Mouse (Mus musculus) kidney, embryonic 16.5 days (tissue): ENCODE data around the gene Anks6. TPM values are rescaled to one million over a fixed set of nuclear protein-coding genes. Genes with fewer than 3 reads are reported as not detected.

ENCODE experiments used
- ATAC-seq: fragments of 200-750 bp; cut with Nextera tagmentation; 2 replicates; pipeline ENCODE4 v1.8.0; 2017; ENCODE audit warnings: moderate TSS enrichment; ENCODE audit not compliant: low FRiP score, low TSS enrichment
- H3K27ac ChIP-seq: fragments of 300-500 bp; sonication (generic); 2 replicates; pipeline ENCODE4 v1.5.1; 2014; ENCODE audit warnings: low read length
- H3K27me3 ChIP-seq: fragments of 300-500 bp; sonication (generic); 2 replicates; pipeline ENCODE4 v1.6.1; 2014; ENCODE audit warnings: low read length, control low read depth, mixed read lengths; ENCODE audit not compliant: insufficient read depth
- H3K36me3 ChIP-seq: fragments of 300-500 bp; sonication (generic); 2 replicates; pipeline ENCODE4 v1.6.1; 2014; ENCODE audit warnings: low read length, control low read depth, mixed read lengths; ENCODE audit not compliant: insufficient read depth
- H3K4me1 ChIP-seq: fragments of 300-500 bp; sonication (generic); 2 replicates; pipeline ENCODE4 v1.6.1; 2014; ENCODE audit warnings: low read length, control low read depth, mixed read lengths; ENCODE audit not compliant: insufficient read depth
- H3K4me2 ChIP-seq: fragments of 300-500 bp; sonication (generic); replicated peaks from 2 replicates; pipeline ENCODE4 v1.6.1; 2014; ENCODE audit warnings: low read depth, low read length
- H3K4me3 ChIP-seq: fragments of 300-500 bp; sonication (generic); 2 replicates; pipeline ENCODE4 v1.5.1; 2014; ENCODE audit warnings: mild to moderate bottlenecking, low read length
- H3K9ac ChIP-seq: fragments of 300-500 bp; sonication (generic); replicated peaks from 2 replicates; pipeline ENCODE4 v1.6.1; 2014; ENCODE audit warnings: low read length
- H3K9me3 ChIP-seq: fragments of 300-500 bp; sonication (generic); 2 replicates; pipeline ENCODE4 v1.6.1; 2016; ENCODE audit warnings: low read length, control low read depth
- whole genome bisulfite sequencing: fragments of 180-500 bp; shearing (Covaris S2); extraction: QIAGEN DNeasy Blood & Tissue Kit; methylation state at CpG from one replicate; pipeline ENCODE4 v1.1.7; 2014; 5-methylcytosine and 5-hydroxymethylcytosine counted together
- polyA plus RNA-seq: library from polyadenylated mRNA; unstranded; fragments of >200 nt; fragmentation: Nextera tagmentation; extraction: Ambion mirVana; gene quantifications from 2 replicates; pipeline ENCODE4 v1.2.1, GENCODE M21; 2015

The Anks6 gene
- polyA plus RNA-seq, 1 experiment from 2014 or later: 6.3 TPM

DNA sequence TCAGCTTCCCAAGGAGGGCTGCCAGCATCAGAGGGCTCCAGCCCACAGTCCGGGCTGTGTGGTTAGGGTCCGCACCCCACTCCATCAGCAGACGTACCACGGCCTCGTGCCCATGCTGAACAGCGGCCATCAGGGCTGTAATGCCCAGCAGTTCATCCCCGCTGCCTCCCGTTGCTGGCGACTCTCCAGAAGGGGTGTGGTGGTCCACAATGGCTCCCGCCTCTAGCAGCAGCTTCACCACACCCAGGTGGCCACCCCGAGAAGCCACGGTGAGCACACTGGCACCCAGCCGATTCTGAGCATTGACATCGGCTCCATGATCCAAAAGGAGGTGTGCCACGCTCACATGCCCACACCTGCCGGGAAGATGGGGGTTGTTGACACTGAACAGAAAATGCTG, 8.0 kb downstream of the Anks6 start:
- H3K27ac ChIP-seq: no peak overlapping the region
- no peaks in the 10 kb centered on the region for H3K36me3 ChIP-seq
- H3K4me1 ChIP-seq: peaks cover 30% of the 10 kb centered on the region
- H3K27me3 ChIP-seq: no peaks in the 10 kb centered on the region
- H3K9ac ChIP-seq: no peak overlapping the region
- H3K4me2 ChIP-seq: no peak overlapping the region
- 92% methylated on average over 16 of the region's 16 CpGs for whole genome bisulfite sequencing
- ATAC-seq: no peak
- no peak overlapping the region for H3K4me3 ChIP-seq
- H3K9me3 ChIP-seq: no peaks in the 10 kb centered on the region

GRCm38 (mm10) chr4:47047765-47048164, 9.5 kb downstream of the Anks6 start:
- Histone ChIP-seq H3K27ac (no peak overlapping the region), H3K27me3 (no peaks in the 10 kb centered on the region), H3K9me3 (no peaks in the 10 kb centered on the region), H3K4me3 (no peak overlapping the region), H3K9ac (no peak overlapping the region), H3K36me3 (no peaks in the 10 kb centered on the region), H3K4me2 (no peak overlapping the region), H3K4me1 (peaks cover 30% of the 10 kb centered on the region)
- WGBS: 43% methylated on average over 4 of the region's 4 CpGs
- ATAC-seq: no peak

DNA sequence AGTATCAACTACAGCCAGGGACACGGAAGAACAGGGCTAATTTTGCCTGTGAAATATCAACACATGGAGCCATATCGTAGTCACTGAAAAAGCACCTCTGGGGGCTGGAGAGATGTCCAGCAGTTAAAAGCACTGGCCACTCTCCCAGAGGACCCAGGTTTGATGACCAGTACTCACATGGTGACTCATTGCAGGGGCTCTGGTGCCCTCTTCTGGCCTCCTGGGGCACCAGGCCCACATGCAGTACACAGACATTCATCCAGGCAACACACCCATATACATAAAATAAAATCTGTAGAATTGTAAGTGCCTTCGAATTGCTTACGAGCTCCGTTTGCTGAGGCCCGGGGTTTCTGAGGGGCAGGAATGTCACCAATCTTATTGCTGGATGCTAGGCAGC, 10.3 kb downstream of the Anks6 start:
- WGBS: 87% methylated on average over 6 of the region's 6 CpGs
- H3K36me3 ChIP-seq: no peaks in the 10 kb centered on the region

GRCm38 (mm10) chr4:47043866-47044265, 13.4 kb downstream of the Anks6 start:
- 68% methylated on average over 9 of the region's 9 CpGs for WGBS
- Histone ChIP-seq H3K9me3 (no peaks in the 10 kb centered on the region), H3K27me3 (no peaks in the 10 kb centered on the region), H3K4me1 (peaks cover 11% of the 10 kb centered on the region), H3K9ac (no peak overlapping the region), H3K27ac (no peak overlapping the region), H3K4me3 (no peak overlapping the region), H3K4me2 (no peak overlapping the region), H3K36me3 (peaks cover 10% of the 10 kb centered on the region; the same call in 1 of the 2 replicates)
- no peak for ATAC-seq

More for the DNA sequence above, 10.3 kb downstream of the Anks6 start:
- no peak overlapping the region for H3K4me3 ChIP-seq
- ATAC-seq: no peak
- no peaks in the 10 kb centered on the region for H3K27me3 ChIP-seq
- H3K4me2 ChIP-seq: no peak overlapping the region
- H3K9ac ChIP-seq: no peak overlapping the region
- no peaks in the 10 kb centered on the region for H3K9me3 ChIP-seq
- no peak overlapping the region for H3K27ac ChIP-seq
- peaks cover 28% of the 10 kb centered on the region for H3K4me1 ChIP-seq

GRCm38 (mm10) chr4:47039586-47039985, 17.6 kb downstream of the Anks6 start:
- 90% methylated on average over 10 of the region's 10 CpGs for WGBS
- Histone ChIP-seq H3K9ac (no peak overlapping the region), H3K4me3 (no peak overlapping the region), H3K4me2 (no peak overlapping the region), H3K36me3 (peaks cover 16% of the 10 kb centered on the region; the same call in 1 of the 2 replicates), H3K27me3 (0 out of 2 replicates have a peak, but pooled peaks cover 3% of the 10 kb centered on the region), H3K9me3 (no peaks in the 10 kb centered on the region), H3K4me1 (no peaks in the 10 kb centered on the region), H3K27ac (no peak overlapping the region)
- no peak for ATAC-seq

DNA sequence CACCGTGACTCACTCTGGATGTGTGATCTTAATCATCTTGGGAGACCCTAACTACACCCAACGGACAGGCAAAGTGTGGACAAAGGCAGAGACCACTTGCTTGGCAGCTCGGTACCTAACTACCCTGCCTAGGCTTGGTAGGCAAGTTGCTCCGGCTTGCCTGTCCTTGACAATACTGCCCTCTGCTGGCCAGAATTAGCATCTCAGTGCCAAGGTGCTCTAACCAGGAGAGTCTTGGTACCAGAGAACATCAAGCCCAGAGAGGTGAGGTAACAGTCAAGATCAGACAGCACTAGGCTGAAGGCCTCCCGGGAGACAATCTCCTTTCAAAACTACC, 19.9 kb downstream of the Anks6 start:
- H3K9me3 ChIP-seq: no peaks in the 10 kb centered on the region
- H3K36me3 ChIP-seq: peaks cover 19% of the 10 kb centered on the region; the same call in 1 of the 2 replicates
- ATAC-seq: peak; percentile 44; the same call in 1 of the 2 replicates
- 15% methylated on average over 5 of the region's 5 CpGs for WGBS
- no peak overlapping the region for H3K27ac ChIP-seq
- H3K9ac ChIP-seq: no peak overlapping the region
- H3K27me3 ChIP-seq: 0 out of 2 replicates have a peak, but pooled peaks cover 3% of the 10 kb centered on the region
- no peak overlapping the region for H3K4me2 ChIP-seq
- no peaks in the 10 kb centered on the region for H3K4me1 ChIP-seq
- no peak overlapping the region for H3K4me3 ChIP-seq

- Histone ChIP-seq H3K4me1 (no peaks in the 10 kb centered on the region), H3K9ac (no peak overlapping the region), H3K4me2 (no peak overlapping the region), H3K4me3 (no peak overlapping the region), H3K36me3 (peaks cover 19% of the 10 kb centered on the region; the same call in 1 of the 2 replicates), H3K27ac (no peak overlapping the region), H3K27me3 (0 out of 2 replicates have a peak, but pooled peaks cover 3% of the 10 kb centered on the region), H3K9me3 (no peaks in the 10 kb centered on the region)
- 32% methylated on average over 13 of the region's 13 CpGs for WGBS
- 0 out of 2 replicates have a peak, but pooled peaks have one; percentile 47 for ATAC-seq
These were observed 20.5 kb downstream of the Anks6 start for GRCm38 (mm10) chr4:47036486-47037320.

DNA sequence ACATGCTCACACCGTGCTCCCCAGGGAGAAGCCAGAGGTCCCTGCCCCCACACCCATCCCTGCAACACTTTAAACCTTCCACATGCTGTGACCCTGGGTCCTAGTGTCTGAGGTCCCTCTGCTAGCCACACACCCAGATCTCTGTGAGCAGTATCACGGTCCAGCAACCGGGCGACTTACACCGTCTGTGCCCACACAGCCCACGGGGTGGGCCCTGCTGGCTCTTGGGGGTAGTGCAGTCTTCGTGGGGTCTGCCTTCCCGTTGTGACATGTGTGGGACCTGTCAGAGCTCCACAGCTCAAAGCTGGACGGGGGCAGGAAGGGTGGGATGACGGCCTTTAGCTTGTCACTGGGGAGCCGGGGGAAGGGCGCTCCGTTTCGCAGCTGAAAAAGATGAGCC, 21.7 kb downstream of the Anks6 start:
- Histone ChIP-seq H3K4me1 (no peaks in the 10 kb centered on the region), H3K27ac (no peak overlapping the region), H3K9me3 (no peaks in the 10 kb centered on the region), H3K9ac (no peak overlapping the region), H3K27me3 (0 out of 2 replicates have a peak, but pooled peaks cover 3% of the 10 kb centered on the region), H3K4me3 (no peak overlapping the region), H3K4me2 (no peak overlapping the region), H3K36me3 (peaks cover 17% of the 10 kb centered on the region; the same call in 1 of the 2 replicates)
- WGBS: 67% methylated on average over 14 of the region's 14 CpGs
- no peak for ATAC-seq

- no peaks in the 10 kb centered on the region for H3K9me3 ChIP-seq
- WGBS: 90% methylated on average over 8 of the region's 8 CpGs
- no peak overlapping the region for H3K4me2 ChIP-seq
- no peaks in the 10 kb centered on the region for H3K27me3 ChIP-seq
- H3K36me3 ChIP-seq: peaks cover 12% of the 10 kb centered on the region; the same call in 1 of the 2 replicates
- no peak overlapping the region for H3K4me3 ChIP-seq
- H3K4me1 ChIP-seq: no peaks in the 10 kb centered on the region
- H3K27ac ChIP-seq: no peak overlapping the region
- H3K9ac ChIP-seq: no peak overlapping the region
- ATAC-seq: no peak
These were observed 25.1 kb downstream of the Anks6 start for GRCm38 (mm10) chr4:47032171-47032570.

DNA sequence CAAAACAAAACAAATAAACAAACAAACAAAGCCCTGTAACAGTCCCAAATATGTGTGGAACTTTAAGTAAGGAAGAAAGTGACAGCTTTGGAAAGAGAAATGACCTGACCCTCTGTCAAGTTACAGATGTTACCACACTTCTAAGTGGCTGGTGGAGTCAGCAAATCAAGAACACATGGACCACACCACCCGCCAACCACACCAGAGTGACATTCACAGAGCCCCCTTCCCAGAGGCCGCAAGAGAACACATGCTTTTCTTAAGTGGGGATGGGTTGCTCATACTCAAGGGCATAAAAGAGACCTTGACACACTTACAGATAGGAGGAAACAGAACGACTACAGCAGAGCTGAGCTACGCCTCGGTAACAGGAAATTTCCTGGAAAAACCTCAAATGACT, 28.4 kb downstream of the Anks6 start:
- H3K27me3 ChIP-seq: no peaks in the 10 kb centered on the region
- H3K9ac ChIP-seq: no peak overlapping the region
- no peaks in the 10 kb centered on the region for H3K9me3 ChIP-seq
- H3K27ac ChIP-seq: no peak overlapping the region
- no peak for ATAC-seq
- 75% methylated on average over 5 of the region's 5 CpGs for WGBS
- H3K4me3 ChIP-seq: no peak overlapping the region
- H3K4me1 ChIP-seq: no peaks in the 10 kb centered on the region
- H3K36me3 ChIP-seq: peaks cover 17% of the 10 kb centered on the region
- no peak overlapping the region for H3K4me2 ChIP-seq
